Mouse (Mus musculus) liver, embryonic 13.5 days (tissue): ENCODE results near the gene Arpc1a. TPM values are rescaled to one million over a fixed set of nuclear protein-coding genes. Genes with fewer than 3 reads are reported as not detected.
A peak's percentile ranks its signal among the peaks of the same experiment; 100 is the strongest.

Experiments used
- ATAC-seq: fragments of 200-750 bp; cut with Nextera tagmentation; 2 replicates; pipeline ENCODE4 v1.8.0; 2017; ENCODE audit warnings: low read depth, mild to moderate bottlenecking, moderate number of reproducible peaks, moderate library complexity
- DNase-seq: peaks from one replicate; pipeline ENCODE4 v3.0.0; 2022
- H3K27ac ChIP-seq: fragments of 300-500 bp; sonication (generic); 2 replicates; pipeline ENCODE4 v1.5.1; 2015; ENCODE audit warnings: moderate library complexity, mild to moderate bottlenecking, inconsistent platforms
- H3K27me3 ChIP-seq: fragments of 300-500 bp; sonication (generic); 2 replicates; pipeline ENCODE4 v1.6.1; 2015; ENCODE audit warnings: mild to moderate bottlenecking, inconsistent platforms
- H3K36me3 ChIP-seq: fragments of 300-500 bp; sonication (generic); 2 replicates; pipeline ENCODE4 v1.6.1; 2015; ENCODE audit warnings: mild to moderate bottlenecking, inconsistent platforms
- H3K4me1 ChIP-seq: fragments of 300-500 bp; sonication (generic); replicated peaks from 2 replicates; pipeline ENCODE4 v1.6.1; 2015; ENCODE audit warnings: inconsistent platforms
- H3K4me2 ChIP-seq: fragments of 300-500 bp; sonication (generic); 2 replicates; pipeline ENCODE4 v1.6.1; 2015; ENCODE audit warnings: inconsistent platforms, mild to moderate bottlenecking, moderate library complexity
- H3K4me3 ChIP-seq: fragments of 300-500 bp; sonication (generic); replicated peaks from 2 replicates; pipeline ENCODE4 v1.5.1; 2015; ENCODE audit warnings: mild to moderate bottlenecking, inconsistent platforms
- H3K9ac ChIP-seq: fragments of 300-500 bp; sonication (generic); 2 replicates; pipeline ENCODE4 v1.6.1; 2015; ENCODE audit warnings: mild to moderate bottlenecking, inconsistent platforms
- H3K9me3 ChIP-seq: fragments of 300-500 bp; sonication (generic); replicated peaks from 2 replicates; pipeline ENCODE4 v1.6.1; 2016; ENCODE audit warnings: inconsistent platforms
- WGBS: fragments of 180-500 bp; shearing (Covaris S2); methylation state at CpG from one replicate; pipeline ENCODE4 v1.1.7; 2015; ENCODE audit not compliant: insufficient replicate concordance; 5-methylcytosine and 5-hydroxymethylcytosine counted together
- polyA plus RNA-seq: library from polyadenylated mRNA; unstranded; fragments of >200 nt; fragmentation: Nextera tagmentation; extraction: Ambion mirVana; gene quantifications from 2 replicates; pipeline ENCODE4 v1.2.1, GENCODE M21; 2015

Arpc1a gene
- polyA plus RNA-seq, 1 experiment from 2014 or later, result 65.3 TPM

DNA sequence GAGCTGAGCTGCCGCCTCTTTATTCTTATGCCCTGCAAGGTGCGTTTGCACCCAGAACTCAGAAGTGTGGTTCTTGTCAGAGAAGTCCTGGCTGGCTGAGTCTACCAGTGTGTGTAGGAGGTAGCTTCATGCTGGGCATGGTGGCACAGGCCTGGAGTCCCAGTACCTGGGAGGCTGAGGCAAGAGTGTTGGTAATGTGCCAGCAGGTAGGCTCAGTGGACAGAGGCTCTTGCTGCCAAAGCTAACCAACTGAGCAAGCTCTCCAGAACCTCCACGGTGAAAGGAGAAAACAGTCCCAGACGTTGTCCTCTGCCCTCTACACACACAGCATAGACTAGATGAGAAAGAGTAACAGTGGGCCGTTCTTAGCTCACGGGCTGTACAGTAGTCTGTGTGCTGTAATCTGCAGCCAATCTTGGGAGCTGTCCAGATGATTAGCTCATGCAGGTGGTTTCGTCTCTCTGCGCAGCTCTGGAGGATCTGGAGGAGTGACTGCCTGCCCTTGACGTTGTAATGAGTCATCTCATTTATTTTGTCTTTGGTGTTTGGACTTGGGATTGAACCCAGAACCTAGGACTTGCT is 22.2 kb downstream of the Arpc1a start:
- Histone ChIP-seq H3K9ac (no peak overlapping the region), H3K27ac (no peak overlapping the region), H3K4me3 (no peak overlapping the region), H3K9me3 (no peaks in the 10 kb centered on the region), H3K4me2 (no peak overlapping the region), H3K27me3 (no peaks in the 10 kb centered on the region), H3K36me3 (peaks cover 95% of the 10 kb centered on the region), H3K4me1 (peaks cover 20% of the 10 kb centered on the region)
- WGBS, result 89% methylated on average over 9 of the region's 9 CpGs
- DNase-seq (no peak), ATAC-seq (no peak)

GRCm38 (mm10) chr5:145110401-145110800 is 26.8 kb downstream of the Arpc1a start:
- no peak for DNase-seq
- H3K4me3 ChIP-seq, result no peak overlapping the region
- H3K27ac ChIP-seq, result no peak overlapping the region
- no peaks in the 10 kb centered on the region for H3K9me3 ChIP-seq
- no peak overlapping the region for H3K9ac ChIP-seq
- H3K36me3 ChIP-seq, result peaks cover 55% of the 10 kb centered on the region
- ATAC-seq, result no peak
- H3K27me3 ChIP-seq, result peaks cover 3% of the 10 kb centered on the region; the same call in 1 of the 2 replicates
- H3K4me1 ChIP-seq, result peaks cover 41% of the 10 kb centered on the region
- WGBS, result 58% methylated on average over 6 of the region's 6 CpGs
- no peak overlapping the region for H3K4me2 ChIP-seq

- no peak for DNase-seq
- Histone ChIP-seq H3K9ac (no peak overlapping the region), H3K27me3 (peaks cover 3% of the 10 kb centered on the region; the same call in 1 of the 2 replicates), H3K27ac (no peak overlapping the region), H3K4me2 (no peak overlapping the region), H3K4me1 (peaks cover 57% of the 10 kb centered on the region), H3K36me3 (peaks cover 33% of the 10 kb centered on the region), H3K4me3 (no peak overlapping the region), H3K9me3 (no peaks in the 10 kb centered on the region)
- 72% methylated on average over 8 of the region's 8 CpGs for WGBS
- ATAC-seq, result no peak
Measured at GRCm38 (mm10) chr5:145112566-145112965, 28.9 kb downstream of the Arpc1a start.

- DNase-seq, result no peak
- Histone ChIP-seq H3K27me3 (peaks cover 3% of the 10 kb centered on the region; the same call in 1 of the 2 replicates), H3K36me3 (peaks cover 27% of the 10 kb centered on the region), H3K4me1 (peaks cover 57% of the 10 kb centered on the region), H3K4me3 (peak overlapping the region; percentile 69), H3K27ac (no peak overlapping the region), H3K4me2 (peak overlapping the region; percentile 88), H3K9me3 (no peaks in the 10 kb centered on the region), H3K9ac (peak overlapping the region; percentile 74)
- no peak for ATAC-seq
- WGBS, result 33% methylated on average over 2 of the region's 2 CpGs
Measured at GRCm38 (mm10) chr5:145113416-145113815, 29.8 kb downstream of the Arpc1a start.

GRCm38 (mm10) chr5:145114071-145114605 is 30.5 kb downstream of the Arpc1a start, which contains the start of gene Arpc1b:
Gene Arpc1b, plus strand, starts transcription at chr5:145114215.
- Histone ChIP-seq H3K4me2 (peak within 1 kb of the TSS; percentile 88), H3K36me3 (peaks cover 26% of the 10 kb centered on the region), H3K9me3 (no peaks in the 10 kb centered on the region), H3K4me3 (peak within 1 kb of the TSS; percentile 69), H3K9ac (peak within 1 kb of the TSS; percentile 74), H3K27me3 (peaks cover 3% of the 10 kb centered on the region; the same call in 1 of the 2 replicates), H3K27ac (peak within 1 kb of the TSS; percentile 64), H3K4me1 (peaks cover 53% of the 10 kb centered on the region)
- peak; percentile 49 for DNase-seq
- peak; percentile 74 for ATAC-seq
- under 1% methylated on average over 53 of the region's 53 CpGs for WGBS

DNA sequence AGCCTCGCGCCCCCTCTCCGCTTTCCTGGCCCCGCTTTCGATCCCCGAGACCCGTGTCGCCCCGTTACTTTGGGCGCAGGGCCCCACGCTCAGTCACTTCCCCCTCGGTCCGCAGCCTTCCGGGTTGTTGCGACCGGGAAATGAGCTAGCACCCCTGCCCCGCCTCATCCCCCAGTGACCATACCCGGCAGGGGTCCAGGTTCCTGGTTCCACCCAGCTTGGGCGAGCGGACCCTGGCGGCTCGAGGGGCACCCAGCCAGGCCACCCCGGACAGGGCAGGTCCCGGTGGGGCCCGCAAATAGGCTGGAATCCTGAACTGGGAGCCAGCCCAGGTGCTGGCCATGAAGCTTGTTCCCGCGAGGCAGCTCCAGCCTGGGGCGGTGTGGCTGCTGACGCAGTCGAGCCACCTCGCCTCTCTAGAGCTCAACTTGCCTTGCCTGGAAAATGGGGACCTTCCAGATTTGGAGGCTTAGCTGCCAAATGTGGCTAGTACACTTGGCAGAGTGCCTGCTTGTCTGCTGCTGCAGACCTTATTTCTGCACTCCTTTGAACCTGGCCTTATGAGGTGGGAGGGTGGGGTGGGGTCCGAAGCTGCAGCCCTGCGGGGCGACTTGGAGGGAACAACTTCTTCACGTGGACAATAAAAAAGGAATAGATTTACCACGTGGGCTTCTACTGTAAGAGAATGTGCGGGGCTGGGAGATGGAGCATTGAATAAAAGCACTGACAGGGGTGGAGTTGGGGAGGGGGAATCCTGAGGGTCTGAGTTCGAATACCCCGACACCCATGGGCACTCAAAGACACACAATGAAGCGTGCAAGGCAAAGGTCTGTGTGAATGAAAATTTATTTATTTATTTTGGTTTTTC is 31.2 kb downstream of the Arpc1a start:
- Histone ChIP-seq H3K4me3 (peak overlapping the region; percentile 69), H3K36me3 (peaks cover 20% of the 10 kb centered on the region), H3K4me1 (peaks cover 46% of the 10 kb centered on the region), H3K27me3 (peaks cover 3% of the 10 kb centered on the region; the same call in 1 of the 2 replicates), H3K27ac (peak overlapping the region; percentile 64), H3K9me3 (peaks cover 4% of the 10 kb centered on the region; the same call in 1 of the 2 replicates), H3K9ac (peak overlapping the region; percentile 74), H3K4me2 (peak overlapping the region; percentile 88)
- peak; percentile 23 for DNase-seq
- 5% methylated on average over 40 of the region's 40 CpGs for WGBS
- peak; percentile 35 for ATAC-seq

DNA sequence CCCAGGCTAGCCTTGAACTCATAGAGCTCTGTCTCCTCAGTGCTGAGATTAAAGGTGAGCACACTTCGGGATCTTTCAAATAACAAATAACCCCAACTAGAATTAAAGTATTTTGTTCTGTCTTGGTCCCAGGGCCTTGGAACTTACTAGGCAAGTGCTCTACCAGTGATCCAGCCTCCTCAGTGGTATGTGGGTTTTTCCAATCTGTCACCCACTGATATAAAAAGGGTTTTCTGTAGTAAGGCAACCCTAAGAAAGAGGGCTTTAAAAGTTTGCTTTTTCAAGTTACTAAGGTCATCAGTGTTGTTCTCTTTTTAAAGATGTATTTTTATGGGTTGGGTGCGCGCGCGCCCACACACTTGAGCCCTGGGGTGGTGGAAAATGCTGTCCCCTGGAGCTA is 32.1 kb downstream of the Arpc1a start:
- ATAC-seq, result no peak
- no peak for DNase-seq
- Histone ChIP-seq H3K36me3 (peaks cover 12% of the 10 kb centered on the region), H3K27me3 (peaks cover 3% of the 10 kb centered on the region; the same call in 1 of the 2 replicates), H3K4me1 (peaks cover 38% of the 10 kb centered on the region), H3K27ac (peak overlapping the region; percentile 69), H3K4me3 (peak overlapping the region; percentile 69), H3K9me3 (peaks cover 4% of the 10 kb centered on the region; the same call in 1 of the 2 replicates), H3K4me2 (peak overlapping the region; percentile 88), H3K9ac (no peak overlapping the region)
- 69% methylated on average over 5 of the region's 5 CpGs for WGBS

GRCm38 (mm10) chr5:145116316-145116715 is 32.7 kb downstream of the Arpc1a start:
- Histone ChIP-seq H3K9ac (peak overlapping the region; percentile 41; the same call in 1 of the 2 replicates), H3K4me2 (peak overlapping the region; percentile 88), H3K9me3 (peaks cover 4% of the 10 kb centered on the region; the same call in 1 of the 2 replicates), H3K27me3 (peaks cover 3% of the 10 kb centered on the region; the same call in 1 of the 2 replicates), H3K4me3 (peak overlapping the region; percentile 69), H3K4me1 (peaks cover 43% of the 10 kb centered on the region), H3K27ac (peak overlapping the region; percentile 69), H3K36me3 (peaks cover 8% of the 10 kb centered on the region; the same call in 1 of the 2 replicates)
- no peak for ATAC-seq
- 13% methylated on average over 4 of the region's 4 CpGs for WGBS
- DNase-seq, result no peak

- H3K4me3 ChIP-seq, result peak overlapping the region; percentile 28
- ATAC-seq, result 0 out of 2 replicates have a peak, but pooled peaks have one; percentile 8
Measured at GRCm38 (mm10) chr5:145116916-145117315, 33.3 kb downstream of the Arpc1a start.

DNA sequence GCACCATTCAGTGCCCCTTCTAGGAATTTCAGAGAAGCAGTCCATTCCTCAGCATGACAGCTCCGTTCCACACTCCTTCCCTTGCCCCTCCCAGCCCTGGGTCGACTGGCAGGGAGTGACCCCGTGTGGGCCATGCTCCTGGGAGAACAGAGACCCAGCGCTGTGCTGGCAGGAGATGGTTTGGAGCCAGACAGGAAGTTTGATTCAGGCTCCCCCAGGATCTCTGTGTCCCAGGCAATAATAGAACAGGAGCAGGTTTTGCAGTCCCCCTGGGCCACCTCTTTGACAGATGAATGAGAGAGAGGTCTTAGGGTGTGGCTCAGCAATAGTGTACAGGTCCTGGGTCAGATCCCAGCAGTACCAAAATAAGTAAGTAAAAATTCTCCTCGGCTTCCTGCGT is 34.4 kb downstream of the Arpc1a start:
- no peak for ATAC-seq
- no peak overlapping the region for H3K27ac ChIP-seq
- H3K27me3 ChIP-seq, result peaks cover 3% of the 10 kb centered on the region; the same call in 1 of the 2 replicates
- 64% methylated on average over 6 of the region's 6 CpGs for WGBS
- H3K9me3 ChIP-seq, result peaks cover 4% of the 10 kb centered on the region; the same call in 1 of the 2 replicates
- H3K4me3 ChIP-seq, result no peak overlapping the region
- H3K36me3 ChIP-seq, result peaks cover 21% of the 10 kb centered on the region
- no peak overlapping the region for H3K9ac ChIP-seq
- peaks cover 41% of the 10 kb centered on the region for H3K4me1 ChIP-seq
- no peak for DNase-seq
- no peak overlapping the region for H3K4me2 ChIP-seq

More at GRCm38 (mm10) chr5:145116916-145117315, 33.3 kb downstream of the Arpc1a start:
- Histone ChIP-seq H3K9me3 (peaks cover 4% of the 10 kb centered on the region; the same call in 1 of the 2 replicates), H3K9ac (peak overlapping the region; percentile 41; the same call in 1 of the 2 replicates), H3K4me2 (peak overlapping the region; percentile 41), H3K27ac (peak overlapping the region; percentile 69), H3K36me3 (peaks cover 13% of the 10 kb centered on the region), H3K27me3 (peaks cover 3% of the 10 kb centered on the region; the same call in 1 of the 2 replicates), H3K4me1 (peaks cover 42% of the 10 kb centered on the region)
- 34% methylated on average over 10 of the region's 10 CpGs for WGBS
- DNase-seq, result peak; percentile 43

- no peak for ATAC-seq
Measured at GRCm38 (mm10) chr5:145118461-145118860, 34.8 kb downstream of the Arpc1a start.

More at GRCm38 (mm10) chr5:145118461-145118860, 34.8 kb downstream of the Arpc1a start:
- Histone ChIP-seq H3K36me3 (peaks cover 26% of the 10 kb centered on the region), H3K4me3 (no peak overlapping the region), H3K9ac (no peak overlapping the region), H3K4me2 (no peak overlapping the region), H3K27ac (no peak overlapping the region), H3K4me1 (peaks cover 39% of the 10 kb centered on the region), H3K27me3 (peaks cover 3% of the 10 kb centered on the region; the same call in 1 of the 2 replicates), H3K9me3 (peaks cover 4% of the 10 kb centered on the region; the same call in 1 of the 2 replicates)
- 81% methylated on average over 5 of the region's 5 CpGs for WGBS
- DNase-seq, result no peak
